10 mouse cellular contexts compared by ENCODE assay signal in the genomic region with DNA sequence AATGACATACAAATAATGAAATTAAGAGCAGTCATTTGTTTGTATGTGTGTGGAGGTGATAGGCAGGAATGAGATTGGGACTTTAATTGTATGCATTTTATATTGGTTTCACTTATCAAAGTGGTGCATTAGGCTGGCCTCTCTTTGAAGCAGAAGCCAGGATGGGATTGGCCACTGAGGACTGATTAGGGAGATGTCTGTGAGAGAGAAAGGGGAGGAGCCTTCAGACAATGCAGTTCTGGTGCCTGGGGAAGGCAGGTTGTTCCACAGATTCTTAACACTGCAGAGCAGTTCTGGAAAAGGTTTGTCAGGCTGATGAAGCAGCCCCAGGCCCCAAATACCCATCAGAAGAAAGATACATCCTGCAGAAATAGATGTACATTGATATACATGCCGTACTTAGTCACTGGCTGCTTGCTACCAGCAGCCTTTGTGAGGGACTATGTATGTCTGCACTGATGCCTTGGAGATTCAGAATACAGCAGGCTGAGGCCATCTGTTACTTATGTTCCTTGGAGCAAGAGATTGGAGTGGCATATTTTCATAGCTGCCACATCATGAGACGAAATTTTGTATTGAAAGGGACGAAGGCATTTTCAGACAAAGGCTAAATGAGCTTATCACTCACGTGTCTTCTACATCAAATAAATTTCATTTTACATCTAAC. TPM values are rescaled to one million over a fixed set of nuclear protein-coding genes. Genes with fewer than 3 reads are reported as not detected.
DNase-seq lines count a peak whose midpoint lies in the region; ATAC-seq lines count a peak whose summit lies in the region.
"Had no signal": no experiment of that assay in that cellular context is flagged by ENCODE, and none has a peak within 500 bp of the region (broad histone marks: within the 10 kb centered on the region; RNA-seq: fewer than 3 reads in every experiment).

No protein-coding gene starts in this region.

- peak overlapping the region; percentile 50 for H3K27ac ChIP-seq in hindbrain, embryonic 10.5 days
- H3K27ac ChIP-seq in midbrain, embryonic 13.5 days: peak overlapping the region; percentile 88
- H3K27ac ChIP-seq: heart, embryonic 15.5 days had no signal

- no peaks in the 10 kb centered on the region for H3K27me3 ChIP-seq in hindbrain, embryonic 10.5 days (ENCODE audit: insufficient read depth, poor library complexity, severe bottlenecking)
- H3K27me3 ChIP-seq in midbrain, embryonic 13.5 days: no peaks in the 10 kb centered on the region
- H3K27me3 ChIP-seq: heart, embryonic 15.5 days had no signal

- H3K9ac ChIP-seq in midbrain, embryonic 13.5 days (replicated peaks): no peak overlapping the region
- H3K9ac ChIP-seq: heart, embryonic 15.5 days; lung, embryonic 14.5 days had no signal

- no peaks in the 10 kb centered on the region for H3K4me1 ChIP-seq in hindbrain, embryonic 10.5 days (replicated peaks)
- H3K4me1 ChIP-seq in midbrain, embryonic 13.5 days (replicated peaks): 0 out of 2 replicates have a peak, but pooled peaks cover 2% of the 10 kb centered on the region
- H3K4me1 ChIP-seq: heart, embryonic 15.5 days had no signal

- H3K4me3 ChIP-seq in hindbrain, embryonic 10.5 days: no peak overlapping the region
- no peak overlapping the region for H3K4me3 ChIP-seq in midbrain, embryonic 13.5 days (replicated peaks)
- H3K4me3 ChIP-seq: heart, embryonic 15.5 days had no signal

- H3K9me3 ChIP-seq in hindbrain, embryonic 10.5 days: no peaks in the 10 kb centered on the region
- no peaks in the 10 kb centered on the region for H3K9me3 ChIP-seq in midbrain, embryonic 13.5 days
- H3K9me3 ChIP-seq: heart, embryonic 15.5 days had no signal

- ATAC-seq in midbrain, embryonic 13.5 days: peak; percentile 84

- intact Hi-C loops in heart, postnatal 14 days (cut with DNase I): loop anchor here (5.0 to 10.0 kb wide), 2 partner anchors 115 to 247 kb away; no protein-coding TSS in a partner anchor

- no peak overlapping the region for H3K4me2 ChIP-seq in midbrain, embryonic 13.5 days (replicated peaks)
- H3K4me2 ChIP-seq: heart, embryonic 15.5 days; lung, embryonic 14.5 days had no signal

- no peaks in the 10 kb centered on the region for H3K36me3 ChIP-seq in hindbrain, embryonic 10.5 days
- no peaks in the 10 kb centered on the region for H3K36me3 ChIP-seq in midbrain, embryonic 13.5 days
- H3K36me3 ChIP-seq: heart, embryonic 15.5 days had no signal

- 84% methylated on average over 4 of the region's 4 CpGs for WGBS in hindbrain, embryonic 10.5 days
- 65% methylated on average over 4 of the region's 4 CpGs for WGBS in midbrain, embryonic 13.5 days

- DNase-seq in MN1 (ENCODE audit: low spot score): peak; percentile 9
- DNase-seq in cerebellum, adult 18-20 months: peak; percentile 8 to 10
- DNase-seq in hindbrain, embryonic 10.5 days (ENCODE audit: low spot score): no peak
- no peak for DNase-seq in urinary bladder, postnatal 25 days (ENCODE audit: low spot score)
- DNase-seq in lung, postnatal 36 days: no peak
- DNase-seq in heart, postnatal 14 days: no peak
- DNase-seq: adrenal gland, postnatal 25 days; lung, embryonic 14.5 days had no signal

RNA-seq across cellular contexts. Expression of gene Med14, which starts 29.9 kb away (rescaled TPM):
- polyA plus RNA-seq in hindbrain, embryonic 10.5 days (2016; fragmentation: Nextera tagmentation; extraction: Ambion mirVana): 11.1 and 11.5 TPM in 2 replicates
- polyA plus RNA-seq in midbrain, embryonic 13.5 days (2015; fragmentation: Nextera tagmentation; extraction: Ambion mirVana): 11.7 and 14.5 TPM in 2 replicates
- total RNA-seq in heart, postnatal 14 days (2021): 10 to 100 TPM; 28.2 to 32.0 TPM

Comparison
In these comparisons a context has a peak if more than half of its experiments do, and no peak if none do; other contexts are left out.
1. DNase-seq: peak in MN1 (single experiment) and cerebellum, adult 18-20 months (2 of 2); none in hindbrain, embryonic 10.5 days (single experiment), urinary bladder, postnatal 25 days (single experiment), lung, postnatal 36 days (single experiment) and heart, postnatal 14 days (0 of 2).